Mouse (Mus musculus): ENCODE results near the gene Olfr1022.

Olfr1022 gene

DNA sequence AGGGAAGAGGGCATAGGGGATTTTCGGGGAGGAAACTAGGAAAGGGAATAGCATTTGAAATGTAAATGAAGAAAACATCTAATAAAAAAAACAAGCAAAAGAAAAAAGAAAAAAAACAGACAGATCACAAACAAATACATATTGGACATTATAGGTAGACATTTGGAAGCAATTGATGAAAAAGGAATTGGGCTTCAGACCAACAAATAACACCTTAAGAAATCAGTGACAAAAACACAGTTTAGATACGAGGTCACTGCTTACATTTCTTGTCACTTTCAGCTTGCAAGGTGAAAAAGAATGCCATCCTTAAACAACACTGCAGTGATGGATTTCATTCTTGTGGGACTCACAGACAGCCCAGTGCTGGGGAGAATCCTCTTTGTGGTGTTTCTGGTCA lies at the start of gene Olfr1022:
Gene Olfr1022 (plus strand): TSS at position 301 of the 400 bp plus-strand sequence.
- no peaks in the 10 kb centered on the region for H3K36me3 ChIP-seq (ENCODE audit: insufficient read depth, low read length)
- TF ChIP-seq CTCF (conservative IDR thresholded peaks at IDR 0.05; ENCODE audit: low read length) = no peak
- TF ChIP-seq POU5F1 (IDR thresholded peaks at IDR 0.05; ENCODE audit: borderline replicate concordance, low read length) = no peak
- no peak for TF ChIP-seq NANOG (IDR thresholded peaks at IDR 0.05; ENCODE audit: borderline replicate concordance, low read length)
- no peak within 1 kb of the TSS for H3K4me3 ChIP-seq (replicated peaks; ENCODE audit: low read length)
- no peaks in the 10 kb centered on the region for H3K9me3 ChIP-seq (ENCODE audit: low read length)
- H3K4me1 ChIP-seq (replicated peaks; ENCODE audit: low read depth, low read length) = no peaks in the 10 kb centered on the region
- H3K27me3 ChIP-seq (ENCODE audit: insufficient read depth, low read length) = no peaks in the 10 kb centered on the region

DNA sequence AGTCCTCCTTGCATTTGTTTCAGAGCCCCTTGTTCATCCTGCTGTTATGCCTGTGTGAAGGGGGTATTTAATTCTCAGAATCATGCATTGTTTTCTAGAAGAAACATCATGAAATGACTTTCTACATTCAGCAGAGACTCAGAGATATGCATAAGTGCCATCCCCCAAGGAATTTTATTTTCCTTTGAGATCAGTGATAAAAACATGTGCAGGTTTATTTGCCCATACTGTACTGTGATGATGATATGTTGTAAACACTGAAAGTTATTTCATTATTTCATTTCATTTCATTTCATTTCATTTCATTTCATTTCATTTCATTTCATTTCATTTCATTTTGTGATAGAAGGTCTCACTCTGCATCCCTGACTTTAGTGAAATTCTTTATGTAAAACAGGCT lies 23.0 kb upstream of the Olfr1022 start, which contains the start of gene Olfr1019:
Gene Olfr1019 (minus strand): TSS at position 101 of the 400 bp plus-strand sequence.
- no peaks in the 10 kb centered on the region for H3K9me3 ChIP-seq (ENCODE audit: low read length)
- H3K4me1 ChIP-seq (replicated peaks; ENCODE audit: low read depth, low read length) = no peaks in the 10 kb centered on the region
- H3K27me3 ChIP-seq (ENCODE audit: insufficient read depth, low read length) = no peaks in the 10 kb centered on the region
- H3K36me3 ChIP-seq (ENCODE audit: insufficient read depth, low read length) = no peaks in the 10 kb centered on the region
- no peak for TF ChIP-seq CTCF (conservative IDR thresholded peaks at IDR 0.05; ENCODE audit: low read length)
- TF ChIP-seq NANOG (IDR thresholded peaks at IDR 0.05; ENCODE audit: borderline replicate concordance, low read length) = no peak
- no peak for TF ChIP-seq POU5F1 (IDR thresholded peaks at IDR 0.05; ENCODE audit: borderline replicate concordance, low read length)
- no peak within 1 kb of the TSS for H3K4me3 ChIP-seq (replicated peaks; ENCODE audit: low read length)

DNA sequence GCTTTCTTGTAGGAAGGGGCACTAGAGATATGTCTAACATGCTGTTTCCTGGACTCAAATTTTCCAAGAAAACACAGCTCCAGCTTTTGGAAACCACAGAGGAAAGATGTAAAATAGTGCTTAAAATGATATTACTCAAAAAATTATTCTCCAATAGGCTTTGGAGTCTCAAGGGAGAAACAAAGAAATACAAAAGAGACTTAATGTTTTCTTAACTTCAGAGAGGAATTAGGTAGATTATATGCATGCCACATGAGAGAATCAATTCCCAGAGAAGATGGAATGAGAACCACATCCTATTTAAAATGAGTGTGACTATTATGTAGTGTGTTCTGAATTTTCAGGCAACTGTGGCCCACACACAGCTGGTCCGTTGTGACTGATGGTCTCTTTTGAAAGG lies 21.7 kb upstream of the Olfr1022 start, which contains the start of gene Olfr1020:
Gene Olfr1020 (plus strand): TSS at position 301 of the 400 bp plus-strand sequence.
- H3K27me3 ChIP-seq (ENCODE audit: insufficient read depth, low read length) = no peaks in the 10 kb centered on the region
- no peaks in the 10 kb centered on the region for H3K9me3 ChIP-seq (ENCODE audit: low read length)
- TF ChIP-seq POU5F1 (IDR thresholded peaks at IDR 0.05; ENCODE audit: borderline replicate concordance, low read length) = no peak
- TF ChIP-seq CTCF (conservative IDR thresholded peaks at IDR 0.05; ENCODE audit: low read length) = no peak
- TF ChIP-seq NANOG (IDR thresholded peaks at IDR 0.05; ENCODE audit: borderline replicate concordance, low read length) = no peak
- H3K36me3 ChIP-seq (ENCODE audit: insufficient read depth, low read length) = no peaks in the 10 kb centered on the region
- H3K4me3 ChIP-seq (replicated peaks; ENCODE audit: low read length) = no peak within 1 kb of the TSS
- no peaks in the 10 kb centered on the region for H3K4me1 ChIP-seq (replicated peaks; ENCODE audit: low read depth, low read length)

DNA sequence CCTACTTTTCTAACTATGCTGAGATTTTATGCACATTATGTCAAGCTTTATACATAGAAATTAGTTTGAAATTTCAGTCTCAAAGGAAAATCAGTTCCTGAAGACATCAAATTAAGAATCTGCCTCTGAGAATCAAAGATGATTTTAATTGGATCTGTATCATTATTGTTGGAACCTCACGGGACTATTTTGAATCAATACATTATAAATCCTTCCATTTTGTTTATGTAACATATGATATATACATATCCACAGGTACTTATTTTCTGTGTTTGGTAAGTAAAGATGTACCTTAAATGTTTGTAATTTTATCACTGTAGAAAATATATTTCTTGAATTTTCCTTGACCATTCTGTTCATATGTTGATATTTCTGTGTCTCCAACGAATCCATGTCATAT lies 16.9 kb downstream of the Olfr1022 start, which contains the start of gene Olfr1023:
Gene Olfr1023 (plus strand): TSS at position 301 of the 400 bp plus-strand sequence.
- no peaks in the 10 kb centered on the region for H3K36me3 ChIP-seq (ENCODE audit: insufficient read depth, low read length)
- H3K9me3 ChIP-seq (ENCODE audit: low read length) = no peaks in the 10 kb centered on the region
- no peaks in the 10 kb centered on the region for H3K4me1 ChIP-seq (replicated peaks; ENCODE audit: low read depth, low read length)
- no peaks in the 10 kb centered on the region for H3K27me3 ChIP-seq (ENCODE audit: insufficient read depth, low read length)
- H3K4me3 ChIP-seq (replicated peaks; ENCODE audit: low read length) = no peak within 1 kb of the TSS
- no peak for TF ChIP-seq POU5F1 (IDR thresholded peaks at IDR 0.05; ENCODE audit: borderline replicate concordance, low read length)
- TF ChIP-seq NANOG (IDR thresholded peaks at IDR 0.05; ENCODE audit: borderline replicate concordance, low read length) = no peak
- TF ChIP-seq CTCF (conservative IDR thresholded peaks at IDR 0.05; ENCODE audit: low read length) = no peak

DNA sequence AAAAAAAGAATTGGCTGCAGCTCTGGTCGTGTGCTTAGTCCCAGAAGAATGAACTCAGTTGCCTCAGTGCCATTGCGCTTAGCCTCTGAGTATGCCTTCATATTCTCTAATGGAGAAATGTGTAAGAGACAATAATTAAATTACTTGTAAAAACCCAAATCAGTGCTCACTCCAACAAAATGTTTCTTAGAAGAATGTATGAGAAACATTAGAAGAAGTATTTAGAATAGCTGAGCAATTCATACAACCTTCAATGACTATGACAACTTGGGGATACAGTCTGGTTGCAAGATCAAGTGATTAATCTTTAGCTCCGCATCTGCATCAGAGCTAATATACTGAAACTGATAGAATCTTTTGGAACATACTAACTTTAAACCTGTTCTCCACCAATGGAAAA lies 36.6 kb downstream of the Olfr1022 start, which contains the start of gene Olfr1024:
Gene Olfr1024 (minus strand): TSS at position 101 of the 400 bp plus-strand sequence.
- no peaks in the 10 kb centered on the region for H3K4me1 ChIP-seq (replicated peaks; ENCODE audit: low read depth, low read length)
- H3K27me3 ChIP-seq (ENCODE audit: insufficient read depth, low read length) = no peaks in the 10 kb centered on the region
- no peak for TF ChIP-seq POU5F1 (IDR thresholded peaks at IDR 0.05; ENCODE audit: borderline replicate concordance, low read length)
- TF ChIP-seq NANOG (IDR thresholded peaks at IDR 0.05; ENCODE audit: borderline replicate concordance, low read length) = no peak
- TF ChIP-seq CTCF (conservative IDR thresholded peaks at IDR 0.05; ENCODE audit: low read length) = no peak
- no peaks in the 10 kb centered on the region for H3K9me3 ChIP-seq (ENCODE audit: low read length)
- H3K4me3 ChIP-seq (replicated peaks; ENCODE audit: low read length) = no peak within 1 kb of the TSS
- H3K36me3 ChIP-seq (ENCODE audit: insufficient read depth, low read length) = no peaks in the 10 kb centered on the region

DNA sequence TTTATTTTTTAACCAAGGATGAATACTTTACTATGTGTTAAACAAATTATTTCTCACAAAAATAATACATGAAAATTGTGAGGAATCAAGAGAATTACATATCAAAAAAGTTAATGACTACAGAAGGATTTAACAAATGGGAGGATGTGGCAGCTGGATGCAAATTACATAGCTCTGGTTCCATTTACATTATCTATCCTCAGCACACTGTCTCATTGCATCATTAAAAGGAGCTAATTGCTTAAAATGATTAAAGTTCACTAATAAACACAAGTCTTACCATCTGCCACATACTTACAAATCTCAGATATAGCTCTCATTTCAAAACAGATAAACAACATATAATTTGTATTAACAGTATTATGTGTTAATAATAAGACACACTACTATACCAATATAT lies 44.8 kb downstream of the Olfr1022 start:
- Histone ChIP-seq H3K4me3 (replicated peaks; ENCODE audit: low read length) (no peak overlapping the region), H3K27me3 (ENCODE audit: insufficient read depth, low read length) (no peaks in the 10 kb centered on the region), H3K9me3 (ENCODE audit: low read length) (no peaks in the 10 kb centered on the region), H3K4me1 (replicated peaks; ENCODE audit: low read depth, low read length) (no peaks in the 10 kb centered on the region), H3K36me3 (ENCODE audit: insufficient read depth, low read length) (no peaks in the 10 kb centered on the region)
- no peak for TF ChIP-seq NANOG (IDR thresholded peaks at IDR 0.05; ENCODE audit: borderline replicate concordance, low read length)
- no peak for TF ChIP-seq POU5F1 (IDR thresholded peaks at IDR 0.05; ENCODE audit: borderline replicate concordance, low read length)
- no peak for TF ChIP-seq CTCF (conservative IDR thresholded peaks at IDR 0.05; ENCODE audit: low read length)

DNA sequence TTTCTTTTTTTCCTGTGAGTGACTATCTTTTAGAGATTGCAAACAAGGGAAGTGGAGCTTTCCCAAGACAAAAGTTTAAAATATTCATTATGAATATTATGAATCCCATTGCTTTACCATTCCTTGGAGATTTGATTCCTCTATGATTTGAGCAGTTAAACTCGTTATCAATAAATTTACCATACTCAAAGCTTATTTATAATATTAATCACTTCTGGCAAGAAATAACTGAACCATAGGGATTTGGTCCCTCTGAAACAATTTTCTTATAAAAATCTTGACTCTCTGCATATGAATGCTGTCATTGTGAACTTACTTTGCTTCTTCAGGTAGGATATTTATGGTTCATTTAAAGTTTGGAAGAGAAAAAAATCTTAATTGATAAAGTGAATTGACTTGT lies 46.5 kb downstream of the Olfr1022 start, which contains the start of gene Olfr1025-ps1:
Gene Olfr1025-ps1 (plus strand): TSS at position 301 of the 400 bp plus-strand sequence.
- no peaks in the 10 kb centered on the region for H3K27me3 ChIP-seq (ENCODE audit: insufficient read depth, low read length)
- no peaks in the 10 kb centered on the region for H3K9me3 ChIP-seq (ENCODE audit: low read length)
- no peaks in the 10 kb centered on the region for H3K4me1 ChIP-seq (replicated peaks; ENCODE audit: low read depth, low read length)
- no peak for TF ChIP-seq CTCF (conservative IDR thresholded peaks at IDR 0.05; ENCODE audit: low read length)
- no peak for TF ChIP-seq NANOG (IDR thresholded peaks at IDR 0.05; ENCODE audit: borderline replicate concordance, low read length)
- TF ChIP-seq POU5F1 (IDR thresholded peaks at IDR 0.05; ENCODE audit: borderline replicate concordance, low read length) = no peak
- no peak within 1 kb of the TSS for H3K4me3 ChIP-seq (replicated peaks; ENCODE audit: low read length)
- no peaks in the 10 kb centered on the region for H3K36me3 ChIP-seq (ENCODE audit: insufficient read depth, low read length)
